Mouse (Mus musculus) inflammation-experienced regulatory T-cells, adult 6 months (primary cell): ENCODE results near the gene Clasp1. TPM values are rescaled to one million over a fixed set of nuclear protein-coding genes. Genes with fewer than 3 reads are reported as not detected.

Experiments used
- polyA plus RNA-seq, 3 experiments: library from polyadenylated mRNA; unstranded; fragments of 100-300 nt; shearing (Covaris generic); gene quantifications; one replicate each; pipeline ENCODE4 v1.2.1; 2017

Clasp1 gene
- polyA plus RNA-seq, 3 experiments from 2014 or later: 40.7 to 65.0 (median 41.0) TPM

Other genes with a start within 250 kb of the Clasp1 start
- under 1 TPM in 1 of 3 experiments, not detected in 2; 0.11 TPM for gene Gm29106, start 212.5 kb upstream of the Clasp1 start, polyA plus RNA-seq
- gene Tsn, start 77.3 kb upstream of the Clasp1 start, polyA plus RNA-seq: 100 to 1,000 TPM; 222 to 246 (median 230) TPM
- gene Nifk, start 67.2 kb upstream of the Clasp1 start, polyA plus RNA-seq: 10 to 100 TPM; 55.6 to 61.0 (median 60.9) TPM
- gene Tfcp2l1, start 238.9 kb downstream of the Clasp1 start, polyA plus RNA-seq: under 1 TPM; 0.05 to 0.10 (median 0.07) TPM